Comparison of ENCODE assay signal across 27 mouse cellular contexts in the genomic region with DNA sequence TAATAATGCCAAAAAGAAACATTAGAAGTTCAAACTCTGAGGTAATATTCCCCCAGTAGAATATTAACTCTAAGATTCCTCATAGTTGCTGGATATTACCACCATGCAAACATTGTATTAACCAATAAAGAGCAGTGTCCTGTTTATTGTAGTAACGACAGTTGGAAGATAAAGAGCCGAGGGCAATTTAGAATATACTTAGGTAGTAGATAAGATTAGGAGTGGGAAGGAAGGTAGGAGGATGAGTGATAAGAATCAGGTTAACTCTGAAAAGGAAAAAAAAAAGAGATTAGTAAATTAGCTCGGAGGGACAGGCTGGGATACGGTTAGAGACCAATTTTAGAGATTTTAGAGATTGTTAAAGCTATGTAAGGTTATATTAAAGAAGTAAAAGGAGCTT. TPM values are rescaled to one million over a fixed set of nuclear protein-coding genes. Genes with fewer than 3 reads are reported as not detected.
"Had no signal": no experiment of that assay in that cellular context is flagged by ENCODE, and none has a peak within 500 bp of the region (broad histone marks: within the 10 kb centered on the region; RNA-seq: fewer than 3 reads in every experiment).

No protein-coding gene starts in this region.

- H3K9ac ChIP-seq: limb, embryonic 13.5 days; midbrain, embryonic 12.5 days; midbrain, embryonic 15.5 days; neural tube, embryonic 12.5 days; neural tube, embryonic 15.5 days had no signal

- H3K4me2 ChIP-seq: limb, embryonic 13.5 days; midbrain, embryonic 12.5 days; midbrain, embryonic 15.5 days; neural tube, embryonic 12.5 days; neural tube, embryonic 15.5 days had no signal

- H3K27ac ChIP-seq: kidney, postnatal 0 days; layer of hippocampus, adult 2 months; limb, embryonic 10.5 days; limb, embryonic 13.5 days; midbrain, embryonic 12.5 days; midbrain, embryonic 15.5 days; neural tube, embryonic 12.5 days; neural tube, embryonic 15.5 days had no signal

- H3K36me3 ChIP-seq: limb, embryonic 10.5 days; limb, embryonic 13.5 days; midbrain, embryonic 12.5 days; midbrain, embryonic 15.5 days; neural tube, embryonic 12.5 days; neural tube, embryonic 15.5 days had no signal

- H3K9me3 ChIP-seq: limb, embryonic 10.5 days; limb, embryonic 13.5 days; midbrain, embryonic 12.5 days; midbrain, embryonic 15.5 days; neural tube, embryonic 12.5 days; neural tube, embryonic 15.5 days had no signal

- DNase-seq: kidney, adult 11 months; kidney, adult 9 months; kidney, postnatal 25 days; layer of hippocampus, adult 9-11 months; lung, adult 2 months; lung, postnatal 14 days; lung, postnatal 4 days; right cerebral cortex, adult 18-20 months; right cerebral cortex, postnatal 14 days; right cerebral cortex, postnatal 4 days; thymus, adult 18-20 months; thymus, postnatal 36 days had no signal

- H3K27me3 ChIP-seq: limb, embryonic 13.5 days; midbrain, embryonic 12.5 days; midbrain, embryonic 15.5 days; neural tube, embryonic 12.5 days; neural tube, embryonic 15.5 days had no signal

- H3K4me3 ChIP-seq: layer of hippocampus, adult 2 months; limb, embryonic 10.5 days; limb, embryonic 13.5 days; midbrain, embryonic 12.5 days; midbrain, embryonic 15.5 days; neural tube, embryonic 12.5 days; neural tube, embryonic 15.5 days had no signal

- ATAC-seq: midbrain, embryonic 15.5 days had no signal

- H3K4me1 ChIP-seq: limb, embryonic 10.5 days; limb, embryonic 13.5 days; midbrain, embryonic 12.5 days; midbrain, embryonic 15.5 days; neural tube, embryonic 12.5 days; neural tube, embryonic 15.5 days had no signal

RNA-seq across cellular contexts. Expression of gene Terb2, which starts 35.3 kb away (rescaled TPM):
- polyA plus RNA-seq: kidney, postnatal 0 days; large intestine, adult 2 months; limb, embryonic 10.5 days; limb, embryonic 13.5 days; liver, adult 2 months; liver, embryonic 16.5 days; lung, adult 2 months; lung, embryonic 16.5 days; midbrain, embryonic 12.5 days; midbrain, embryonic 15.5 days; neural tube, embryonic 12.5 days; neural tube, embryonic 15.5 days; spleen, adult 2 months; stomach, embryonic 16.5 days; urinary bladder, adult 2 months had no signal

RNA-seq across cellular contexts. Expression of gene Patl2, which starts 35.4 kb away (rescaled TPM):
- polyA plus RNA-seq: limb, embryonic 10.5 days; limb, embryonic 13.5 days; liver, adult 2 months; lung, adult 2 months; lung, embryonic 16.5 days; midbrain, embryonic 12.5 days; midbrain, embryonic 15.5 days; neural tube, embryonic 12.5 days; neural tube, embryonic 15.5 days; stomach, embryonic 16.5 days; urinary bladder, adult 2 months had no signal
